Mouse (Mus musculus) bone marrow macrophage, adult 2 months (primary cell): ENCODE measurements around the gene Yars.

Experiments
- CTCF ChIP-seq: IDR thresholded peaks from 2 replicates; pipeline ENCODE4 v1.5.1; 2012; ENCODE audit warnings: low read depth, mild to moderate bottlenecking, low read length, moderate library complexity
- POLR2A ChIP-seq: IDR thresholded peaks from 2 replicates; pipeline ENCODE4 v1.6.1; 2012; ENCODE audit warnings: mild to moderate bottlenecking, low read depth, low read length, borderline replicate concordance

GRCm38 (mm10) chr4:129249288-129249687 lies 59.7 kb downstream of the Yars start:
- TF ChIP-seq POLR2A (no peak), CTCF (no peak)
